Mouse (Mus musculus) heart, postnatal 36 days (tissue): ENCODE measurements around the gene Cfap61. TPM values are rescaled to one million over a fixed set of nuclear protein-coding genes. Genes with fewer than 3 reads are reported as not detected.

Source experiments
- DNase-seq, 2 experiments: peaks; one replicate each; pipeline ENCODE4 v3.0.0; 2021 to 2022
- intact Hi-C: fragments of 180-260 bp; cut with DNase I; formaldehyde crosslinking; loops from one replicate; pipeline ENCODE4 v1.15.1; 2025
- total RNA-seq, 2 experiments: library from RNA; stranded (reverse); gene quantifications; 2 replicates each; pipeline ENCODE4 v1.2.3; 2021

The Cfap61 gene
- total RNA-seq, 2 experiments from 2014 or later, result 1.1 to 2.7 TPM

GRCm38 (mm10) chr2:146218161-146218691 is 283.6 kb downstream of the Cfap61 start:
- peak in 1 of 2 experiments; percentile 7 for DNase-seq

DNA sequence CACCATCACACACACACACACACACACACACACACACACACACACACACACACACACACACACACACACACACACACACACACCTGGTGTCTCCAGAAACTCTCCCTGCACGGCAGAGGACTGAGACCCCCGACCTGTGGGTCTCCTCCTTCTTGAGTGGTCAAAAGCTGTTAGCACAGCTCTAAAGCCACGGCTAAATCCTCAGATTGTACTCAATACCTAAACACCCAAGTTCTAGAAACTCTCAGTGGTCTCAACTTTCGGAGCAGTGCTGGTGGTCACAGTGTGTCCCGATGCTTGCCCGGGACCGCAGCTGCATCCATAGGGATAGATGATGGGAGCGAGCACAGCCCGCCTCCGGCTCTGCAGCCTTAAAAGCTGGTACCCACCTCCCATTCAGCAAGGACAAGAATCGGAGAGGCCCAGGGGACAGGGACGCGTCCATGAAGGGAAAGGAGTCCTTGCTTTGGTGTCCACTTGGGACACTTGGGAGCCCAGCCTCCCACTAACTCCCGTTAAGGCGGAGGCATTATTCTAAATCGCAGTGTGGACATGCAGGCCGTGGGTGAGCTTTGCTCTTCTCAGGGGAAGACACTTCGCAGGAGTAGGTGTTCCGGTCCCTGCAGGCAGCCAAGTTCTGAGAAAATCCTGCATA is 284.4 kb downstream of the Cfap61 start:
- intact Hi-C loops, result loop anchor here (5.0 kb wide), 1 partner anchor 198 kb away; no protein-coding TSS in a partner anchor
- DNase-seq, result no peak

More at GRCm38 (mm10) chr2:146218161-146218691, 283.6 kb downstream of the Cfap61 start:
- intact Hi-C loops, result loop anchor here (5.0 kb wide), 1 partner anchor 199 kb away; no protein-coding TSS in a partner anchor

DNA sequence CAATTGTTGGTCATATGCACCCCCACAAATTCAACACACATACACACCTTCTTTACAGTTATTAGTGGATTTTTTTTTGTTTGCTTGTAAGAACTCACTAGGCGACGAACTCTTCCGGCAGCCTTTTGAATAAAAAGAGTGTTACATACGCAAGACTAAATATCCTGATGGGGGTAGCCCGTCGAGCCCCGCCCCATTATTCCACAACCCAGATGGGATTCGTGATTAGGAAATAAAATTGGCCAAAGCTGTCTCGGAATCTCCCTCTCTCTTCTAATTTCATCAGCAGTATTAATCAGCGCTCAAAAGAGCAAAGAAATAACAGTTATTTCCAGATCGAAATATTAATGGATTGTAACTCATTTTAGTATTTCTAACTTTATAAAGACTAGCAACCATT is 285.2 kb downstream of the Cfap61 start:
- intact Hi-C loops, result loop anchor here (5.0 kb wide), 2 partner anchors 198 to 868 kb away; partner anchors contain the start of gene Nkx2-4
- DNase-seq, result no peak

GRCm38 (mm10) chr2:146220591-146221075 is 286.0 kb downstream of the Cfap61 start:
- intact Hi-C loops, result loop anchor here (5.0 kb wide), 1 partner anchor 867 kb away; the partner anchor contains the start of gene Nkx2-4
- DNase-seq, result no peak

DNA sequence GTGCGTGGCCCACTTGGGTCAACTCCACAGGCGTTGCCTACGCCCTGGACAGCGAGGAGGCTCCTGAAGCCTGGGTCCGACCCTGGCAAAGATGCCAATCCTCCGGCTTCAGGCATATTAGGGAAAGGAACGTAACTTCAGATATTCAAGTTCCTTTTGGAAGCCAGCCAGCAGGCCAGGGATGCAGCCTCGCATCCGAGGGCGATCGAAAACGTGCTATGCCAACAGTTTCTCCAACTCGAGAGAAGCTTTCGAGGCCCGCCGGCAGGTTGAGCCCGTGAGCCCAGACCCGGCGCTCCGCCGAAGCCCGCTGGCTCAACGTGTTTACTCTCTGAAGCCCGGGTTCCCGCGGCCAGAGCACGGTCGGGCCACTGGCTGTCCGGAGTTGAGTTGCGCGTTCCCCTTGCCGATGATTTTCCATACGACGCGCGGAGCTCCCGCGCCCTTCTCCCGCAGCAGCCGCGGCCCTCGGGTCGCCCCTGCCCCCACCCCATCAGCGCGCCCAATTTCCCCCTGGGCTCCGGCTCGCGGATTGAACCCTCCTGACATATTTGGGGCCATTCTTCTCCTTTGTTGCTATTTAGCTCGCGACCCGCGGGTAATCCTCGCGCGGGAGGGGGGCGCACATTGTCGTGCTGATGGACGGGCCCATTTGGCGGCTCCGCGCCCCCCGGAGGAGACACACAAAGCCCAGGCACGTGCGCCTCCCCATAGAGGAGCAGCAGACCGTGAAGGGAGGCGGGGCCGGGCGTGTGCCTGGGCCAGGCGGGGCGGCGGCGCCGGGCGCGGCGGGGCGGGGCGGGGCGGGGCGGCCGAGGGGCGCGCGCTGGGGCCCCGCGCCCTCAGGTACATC is 286.7 kb downstream of the Cfap61 start, which contains the start of gene Insm1:
TSS of gene Insm1 (plus strand) at position 846 of the 853 bp plus-strand sequence.
- peak; percentile 20 to 23 for DNase-seq

GRCm38 (mm10) chr2:146221929-146222278 is 287.3 kb downstream of the Cfap61 start:
- intact Hi-C loops, result loop anchor here (5.0 kb wide), 1 partner anchor 865 kb away; the partner anchor contains the start of gene Nkx2-4
- DNase-seq, result no peak

More for the DNA sequence above, 286.7 kb downstream of the Cfap61 start, which contains the start of gene Insm1:
- intact Hi-C loops, result loop anchor here (5.0 kb wide), 1 partner anchor 866 kb away; the partner anchor contains the start of gene Nkx2-4

GRCm38 (mm10) chr2:146222279-146223175 is 287.9 kb downstream of the Cfap61 start:
- intact Hi-C loops, result loop anchor here (5.0 kb wide), 1 partner anchor 865 kb away; the partner anchor contains the start of gene Nkx2-4
- DNase-seq, result peak in 1 of 2 experiments; percentile 6

DNA sequence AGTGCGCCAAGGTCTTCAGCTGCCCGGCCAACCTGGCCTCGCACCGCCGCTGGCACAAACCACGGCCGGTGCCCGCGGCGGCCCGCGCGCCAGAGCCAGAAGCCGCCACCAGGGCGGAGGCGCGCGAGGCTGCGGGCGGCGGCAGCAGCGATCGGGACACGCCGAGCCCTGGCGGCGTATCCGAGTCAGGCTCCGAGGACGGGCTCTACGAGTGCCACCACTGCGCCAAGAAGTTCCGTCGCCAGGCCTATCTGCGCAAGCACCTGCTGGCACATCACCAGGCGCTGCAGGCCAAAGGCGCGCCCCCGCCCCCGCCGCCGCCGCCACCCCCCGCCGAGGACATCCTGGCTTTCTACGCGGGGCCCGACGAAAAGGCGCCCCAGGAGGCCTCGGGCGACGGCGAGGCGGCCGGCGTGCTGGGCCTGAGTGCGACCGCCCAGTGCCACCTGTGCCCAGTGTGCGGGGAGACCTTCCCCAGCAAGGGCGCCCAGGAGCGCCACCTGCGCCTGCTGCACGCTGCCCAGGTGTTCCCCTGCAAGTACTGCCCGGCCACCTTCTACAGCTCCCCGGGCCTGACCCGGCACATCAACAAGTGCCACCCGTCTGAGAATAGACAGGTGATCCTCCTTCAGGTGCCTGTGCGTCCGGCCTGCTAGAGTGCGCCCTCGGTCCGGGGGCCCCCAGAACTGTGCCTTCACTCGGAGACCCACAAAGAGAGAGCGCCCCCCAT is 288.8 kb downstream of the Cfap61 start:
- DNase-seq, result no peak
- intact Hi-C loops, result loop anchor here (5.0 kb wide), 1 partner anchor 864 kb away; the partner anchor contains the start of gene Nkx2-4

- no peak for DNase-seq
- intact Hi-C loops, result loop anchor here (5.0 kb wide), 1 partner anchor 863 kb away; the partner anchor contains the start of gene Nkx2-4
Measured at GRCm38 (mm10) chr2:146224141-146224540, 289.6 kb downstream of the Cfap61 start.

DNA sequence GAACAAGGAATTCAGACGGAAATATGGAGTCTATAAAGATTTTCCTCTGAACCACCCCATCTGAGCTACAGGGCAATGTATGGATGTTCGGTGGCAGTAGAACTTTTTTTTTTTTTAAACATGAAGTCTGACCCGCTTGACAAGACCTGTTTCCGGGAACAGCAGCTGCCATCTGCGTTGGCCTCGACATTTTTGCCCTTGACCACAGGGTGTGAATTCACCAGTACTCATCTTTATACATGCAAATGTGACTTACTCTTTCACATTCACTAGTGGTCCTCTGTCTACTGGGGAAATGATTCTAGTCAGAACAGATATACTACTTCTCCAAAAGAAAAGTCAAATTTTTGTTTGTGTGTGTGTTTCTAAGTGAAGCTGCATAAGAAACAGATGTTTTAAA is 291.2 kb downstream of the Cfap61 start:
- intact Hi-C loops, result no loop called here
- no peak for DNase-seq

DNA sequence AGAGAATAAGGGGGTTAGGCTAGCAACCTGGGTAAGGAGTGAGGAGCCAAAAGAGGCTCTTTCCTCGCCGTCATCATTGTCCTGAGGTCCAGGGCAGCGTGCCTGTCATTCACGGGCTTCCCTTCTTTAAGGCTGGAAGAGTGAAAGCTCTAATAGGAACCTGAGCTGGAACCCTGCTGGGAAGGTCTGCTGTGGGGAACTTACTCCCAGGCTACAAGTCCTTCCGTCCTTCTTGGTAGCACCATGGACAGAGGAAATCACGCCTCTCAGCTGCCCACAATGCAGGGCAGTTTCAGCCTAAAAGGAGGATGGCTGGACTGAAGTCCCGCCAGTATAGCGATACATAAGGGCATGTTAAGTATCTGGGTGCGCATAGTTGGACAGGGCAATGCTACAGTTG is 291.9 kb downstream of the Cfap61 start:
- intact Hi-C loops, result no loop called here

DNA sequence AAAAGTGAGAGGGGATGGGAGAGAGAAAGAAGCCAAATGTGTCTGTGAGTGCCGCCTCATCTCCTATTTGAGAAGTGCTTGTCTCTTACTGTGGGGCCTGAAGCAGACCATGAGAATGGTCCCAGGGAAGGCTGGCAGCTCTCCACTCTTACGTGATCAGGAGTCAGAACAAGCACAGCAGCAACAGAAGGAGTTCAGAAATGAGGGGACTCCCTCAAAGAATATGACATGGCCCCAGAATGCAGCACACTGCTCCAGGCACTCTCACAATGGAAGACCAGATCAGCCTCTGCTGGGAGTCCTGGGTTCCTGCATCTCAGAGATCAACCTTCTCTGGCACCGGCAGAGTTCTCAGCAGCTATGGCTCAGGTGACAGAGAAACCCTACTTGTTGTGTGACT is 293.1 kb downstream of the Cfap61 start:
- intact Hi-C loops, result no loop called here
- DNase-seq, result no peak

More for the DNA sequence above, 291.9 kb downstream of the Cfap61 start:
- DNase-seq, result no peak

GRCm38 (mm10) chr2:146228435-146228834 is 293.9 kb downstream of the Cfap61 start:
- intact Hi-C loops, result no loop called here
- DNase-seq, result no peak

DNA sequence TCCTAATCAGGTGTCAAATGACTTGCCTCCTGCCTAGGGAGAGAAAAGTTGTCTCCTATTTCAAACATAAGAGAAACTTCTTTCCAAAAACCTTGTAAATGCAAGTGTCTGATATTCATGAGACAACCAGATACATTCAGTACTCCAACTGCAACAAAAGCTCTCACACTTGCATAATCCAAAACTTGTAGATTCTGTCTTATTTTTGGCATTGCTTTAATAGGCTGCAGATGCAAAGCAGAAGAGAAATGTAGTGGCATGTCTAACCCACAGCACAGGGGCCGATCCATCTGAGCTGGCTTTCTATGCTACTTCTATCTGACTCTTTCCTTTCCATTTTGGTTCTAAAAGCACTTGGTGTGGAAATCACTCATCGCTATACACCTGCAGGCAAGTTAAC is 296.9 kb downstream of the Cfap61 start:
- intact Hi-C loops, result no loop called here
- DNase-seq, result no peak

GRCm38 (mm10) chr2:146239196-146239747 is 304.7 kb downstream of the Cfap61 start:
- DNase-seq, result no peak

DNA sequence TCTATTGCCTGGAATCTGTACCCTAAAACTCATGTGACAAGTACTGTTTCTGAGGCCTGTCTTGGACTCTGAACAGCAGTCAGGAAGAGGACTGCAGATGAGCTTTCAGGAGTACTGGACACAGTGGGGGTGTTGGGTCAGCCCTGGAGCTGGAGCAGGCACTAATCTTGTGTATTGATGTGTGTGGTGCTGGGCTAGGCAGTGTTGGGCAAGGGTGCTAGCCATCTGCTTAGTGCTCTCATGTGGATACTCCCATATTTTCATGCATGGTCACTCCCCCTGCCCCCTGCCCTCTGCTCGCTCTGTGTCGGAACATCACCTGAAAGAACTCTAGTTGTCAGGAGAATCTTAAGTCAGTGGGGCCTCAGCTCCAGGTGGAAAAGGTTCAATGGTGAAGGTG is 309.5 kb downstream of the Cfap61 start:
- intact Hi-C loops, result no loop called here
- DNase-seq, result no peak

More at GRCm38 (mm10) chr2:146239196-146239747, 304.7 kb downstream of the Cfap61 start:
- intact Hi-C loops, result no loop called here

DNA sequence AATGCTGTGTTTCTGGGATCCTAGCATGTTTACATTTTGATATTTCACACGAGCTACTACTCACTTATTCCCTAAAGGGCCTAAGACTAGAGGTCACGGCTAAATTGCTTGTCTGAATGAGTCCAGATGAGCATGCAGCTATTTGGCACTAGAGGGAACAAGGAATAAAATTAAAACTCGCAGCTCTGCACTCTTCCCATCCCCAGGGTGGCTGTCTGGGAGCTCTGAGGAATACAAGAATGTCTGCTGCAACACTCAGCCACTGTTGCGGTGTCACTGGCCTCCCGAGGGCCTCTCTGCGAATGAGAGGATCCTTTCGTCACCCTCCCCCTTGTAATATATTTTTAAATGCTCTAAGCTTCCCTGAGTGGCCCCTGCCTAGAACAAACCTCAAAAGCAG is 310.8 kb downstream of the Cfap61 start:
- no peak for DNase-seq
- intact Hi-C loops, result no loop called here

- no peak for DNase-seq
- intact Hi-C loops, result no loop called here
Measured at GRCm38 (mm10) chr2:146246409-146247075, 312.0 kb downstream of the Cfap61 start.
